Mouse (Mus musculus) inflammation-experienced regulatory T-cells, adult 6 months (primary cell): ENCODE results near the gene Dlx6. TPM values are rescaled to one million over a fixed set of nuclear protein-coding genes. Genes with fewer than 3 reads are reported as not detected.

Experiments used
- ATAC-seq: one replicate; pipeline ENCODE4 v1.8.0; 2017
- polyA plus RNA-seq, 3 experiments: library from polyadenylated mRNA; unstranded; fragments of 100-300 nt; shearing (Covaris generic); gene quantifications; one replicate each; pipeline ENCODE4 v1.2.1; 2017

Gene Dlx6
- polyA plus RNA-seq, 3 experiments from 2014 or later, result not detected

DNA sequence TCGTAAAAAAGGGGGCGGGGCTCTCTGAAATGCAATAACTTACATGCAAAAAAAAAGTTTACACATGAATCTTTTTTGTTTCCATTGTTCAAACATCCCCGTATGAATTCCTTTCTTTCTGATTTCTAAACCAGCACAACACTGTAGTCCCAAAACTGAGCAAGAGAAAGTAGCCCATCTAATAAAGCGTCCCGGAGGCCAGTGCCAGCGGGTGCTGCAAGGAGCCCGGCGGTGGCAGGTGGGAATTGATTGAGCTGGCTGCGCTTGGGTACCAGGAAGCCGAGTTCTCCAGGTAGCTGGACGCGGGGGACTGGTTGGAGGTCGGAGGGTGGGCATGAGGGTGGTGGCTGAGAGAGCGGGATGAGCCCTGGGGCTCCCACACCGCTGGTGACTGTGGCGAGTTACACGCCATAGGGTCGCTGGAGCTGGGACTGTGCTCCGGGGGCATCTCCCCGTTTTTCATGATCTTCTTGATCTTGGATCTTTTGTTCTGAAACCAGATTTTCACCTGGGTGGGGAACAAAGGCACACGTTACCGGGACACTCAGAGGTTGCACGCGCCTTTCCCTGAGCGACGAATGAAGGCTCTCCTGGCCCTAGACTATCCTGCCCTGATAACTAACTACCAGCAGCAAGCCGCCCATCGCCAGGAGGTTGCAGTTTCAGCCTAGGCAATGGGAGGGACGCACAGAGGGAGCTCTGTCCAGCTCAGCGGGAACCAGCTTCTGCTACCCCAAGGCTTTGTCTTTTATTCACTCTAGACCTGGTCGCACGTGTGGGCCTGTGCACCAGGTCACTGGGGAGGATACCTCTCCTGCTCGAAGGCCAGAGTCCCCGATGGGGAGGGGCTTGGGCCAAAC, 15.1 kb downstream of the Dlx6 start:
- no peak for ATAC-seq

DNA sequence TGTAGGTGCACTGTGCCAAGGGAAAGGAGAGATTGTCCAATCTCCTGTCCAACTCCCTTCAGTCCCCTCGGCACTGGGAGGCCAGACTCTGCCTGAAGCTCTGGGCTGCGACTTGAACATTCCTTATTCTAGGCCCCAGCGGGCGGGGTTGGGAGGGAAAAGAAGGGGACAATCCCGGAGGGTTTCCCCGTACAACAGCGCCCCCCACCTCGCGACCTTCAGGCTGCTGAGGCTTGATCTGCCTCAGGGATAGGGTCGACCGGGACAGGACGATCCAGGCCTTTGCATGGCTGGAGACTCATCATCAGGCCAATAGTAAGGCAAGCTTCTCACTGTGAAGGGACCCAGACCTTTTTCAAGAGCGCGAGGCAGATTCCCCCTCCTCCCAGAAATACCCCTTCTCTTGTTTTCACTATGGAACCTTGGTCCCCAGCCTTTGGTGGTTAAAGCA, 15.7 kb downstream of the Dlx6 start:
- no peak for ATAC-seq

DNA sequence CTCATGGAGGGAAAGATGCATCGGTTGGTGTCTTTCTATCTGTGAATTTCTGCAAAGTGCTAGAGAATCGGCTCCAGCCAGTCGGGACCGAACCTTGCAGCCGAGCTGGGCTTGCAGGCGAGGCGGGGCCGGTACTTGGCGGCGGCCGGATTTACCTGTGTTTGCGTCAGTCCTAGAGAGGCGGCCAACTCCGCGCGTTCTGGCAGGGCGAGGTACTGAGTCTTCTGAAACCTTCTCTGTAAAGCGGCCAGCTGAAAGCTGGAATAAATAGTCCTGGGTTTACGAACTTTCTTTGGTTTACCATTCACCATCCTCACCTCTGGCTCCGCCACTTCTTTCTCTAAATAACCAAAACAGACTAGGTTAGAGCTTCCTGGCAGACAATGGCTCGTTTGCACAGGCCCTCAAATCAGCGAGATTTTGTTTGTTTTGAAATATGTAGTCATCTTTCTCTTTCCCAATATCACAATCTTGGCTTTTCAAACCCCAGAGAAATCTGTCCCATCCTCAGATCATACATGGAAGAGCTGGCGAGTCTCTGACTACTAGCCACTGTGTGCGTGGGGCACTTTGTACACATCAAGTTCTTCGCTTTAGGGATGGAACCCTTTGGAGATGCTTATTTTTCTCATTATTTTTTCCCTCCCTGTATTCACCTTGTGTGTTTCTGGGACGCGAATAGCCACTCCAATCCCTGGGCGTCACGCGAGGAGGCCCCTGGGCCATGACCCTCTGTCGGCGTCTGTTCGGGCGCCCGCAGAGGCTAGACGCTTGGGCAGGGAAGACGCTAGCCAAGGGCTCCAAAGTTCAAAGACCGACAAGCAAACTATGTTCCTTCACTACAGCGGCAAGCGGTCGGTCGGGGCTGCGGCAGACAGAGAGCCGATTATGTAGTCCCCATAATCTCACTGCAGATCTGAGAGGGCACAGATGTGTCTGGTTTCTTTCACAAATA, 16.5 kb downstream of the Dlx6 start:
- ATAC-seq, result no peak

DNA sequence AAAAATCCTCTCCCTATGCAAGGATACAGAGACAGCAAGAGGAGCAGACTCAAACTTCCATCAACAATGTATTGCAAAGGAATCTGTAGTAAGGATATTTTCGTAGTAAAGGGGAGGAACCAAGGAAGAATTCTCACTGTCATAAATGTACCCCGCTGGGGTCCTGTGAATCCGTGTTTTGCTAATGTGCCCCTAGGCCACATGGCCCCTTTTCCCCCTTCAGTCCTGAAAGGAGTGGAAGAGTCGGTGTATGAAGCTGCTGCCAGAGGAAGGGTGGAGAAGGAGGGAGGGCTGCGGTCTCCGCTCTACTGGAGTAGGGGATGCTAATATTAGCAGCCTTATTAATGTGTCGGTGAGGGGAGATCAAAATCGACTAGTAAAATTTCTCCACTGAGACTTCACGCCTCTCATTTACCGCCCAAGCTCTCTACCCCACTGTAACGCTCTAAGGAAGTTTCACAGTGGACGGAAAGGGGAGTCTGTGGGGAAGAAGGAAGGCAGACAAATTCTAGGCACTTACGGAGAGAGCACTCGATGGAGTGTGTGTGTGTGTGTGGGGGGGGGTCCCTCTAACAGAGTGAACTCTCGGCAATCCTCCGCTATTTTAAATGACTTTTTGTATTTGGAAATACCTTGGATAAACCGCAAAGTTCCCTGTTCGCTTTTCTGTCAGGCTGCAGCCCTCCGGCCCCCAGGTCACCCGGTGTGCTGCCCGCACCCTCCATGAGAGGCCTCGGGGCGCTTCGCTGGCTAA, 17.4 kb downstream of the Dlx6 start:
- ATAC-seq, result no peak

DNA sequence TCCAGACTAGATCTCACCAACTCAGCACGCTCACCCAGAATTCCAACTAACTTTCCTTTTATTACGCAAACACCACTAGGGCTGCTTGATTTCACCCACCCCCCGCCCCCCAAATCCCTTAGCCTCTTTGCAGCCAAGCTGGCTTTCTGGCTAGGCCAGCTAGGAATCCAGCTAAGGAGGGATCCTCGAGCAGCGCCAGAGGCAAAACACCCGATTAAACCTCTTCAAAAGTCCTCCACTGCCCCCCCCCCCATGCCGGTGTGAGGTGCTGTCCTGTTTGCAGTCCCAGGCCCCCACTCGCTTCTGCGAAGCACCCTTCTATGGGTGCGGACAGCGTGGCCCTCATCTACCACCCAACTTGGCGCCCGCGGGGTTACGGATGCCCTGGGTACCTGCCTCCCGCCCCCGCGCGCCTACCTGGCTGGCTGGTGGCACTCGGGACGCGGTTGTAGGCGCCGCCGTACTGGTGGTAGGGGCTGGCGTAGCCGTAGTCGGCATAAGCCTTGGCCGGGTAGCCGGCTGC, 18.0 kb downstream of the Dlx6 start:
- ATAC-seq, result no peak

DNA sequence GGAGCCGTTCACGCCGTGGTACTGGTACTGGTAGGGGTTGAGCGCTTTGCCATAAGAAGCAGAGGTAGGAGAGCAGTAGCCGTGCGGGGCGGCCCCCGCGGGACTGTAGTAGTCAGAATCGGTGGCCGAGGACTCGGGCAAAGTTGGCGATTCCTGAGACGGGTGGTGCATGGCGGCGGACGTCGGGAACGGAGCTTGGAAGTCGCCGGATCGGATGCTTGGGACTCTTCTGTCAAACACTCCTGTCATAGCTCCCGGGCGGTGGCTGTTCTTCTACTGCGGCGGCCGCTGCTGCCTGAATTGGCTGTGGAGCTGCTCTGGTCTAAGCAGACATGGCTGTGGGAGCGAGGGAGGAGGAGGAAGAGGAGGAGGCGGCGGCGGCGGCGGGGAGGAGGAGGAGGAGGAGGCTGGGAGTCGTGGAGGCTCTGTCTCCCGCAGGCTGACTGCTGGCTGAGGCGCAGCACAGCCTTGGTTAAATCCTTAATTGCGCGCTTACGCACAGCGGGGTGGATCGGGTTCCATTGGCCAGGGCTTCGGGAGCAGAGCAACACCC, 18.6 kb downstream of the Dlx6 start, which contains the start of gene Dlx5:
Dlx5 (minus strand) TSS at position 448 of the 553 bp plus-strand sequence.
- no peak for ATAC-seq

DNA sequence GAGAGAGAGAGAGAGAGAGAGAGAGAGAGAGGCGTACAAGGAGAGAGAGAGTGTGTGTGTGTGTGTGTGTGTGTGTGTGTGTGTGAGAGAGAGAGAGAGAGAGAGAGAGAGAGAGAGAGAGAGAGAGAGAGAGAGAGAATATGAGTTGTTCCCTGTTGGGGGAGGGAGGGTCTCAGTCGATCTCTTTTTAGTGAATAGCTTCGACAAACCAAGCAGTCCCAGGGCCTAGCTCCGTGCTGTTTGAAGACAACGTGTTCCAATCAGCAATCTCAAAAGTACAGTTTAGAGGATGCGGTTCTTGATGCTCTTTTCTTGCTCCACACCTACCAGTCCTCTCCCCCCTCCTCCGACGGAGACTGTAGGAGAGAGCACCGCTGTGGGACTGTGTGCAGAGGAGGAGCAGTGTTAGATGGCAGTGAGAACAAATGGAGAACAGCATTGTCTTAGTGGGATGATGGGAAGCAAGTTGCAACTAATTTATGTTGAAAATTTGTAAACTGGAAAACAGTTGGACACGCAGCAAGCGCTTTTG, 19.2 kb downstream of the Dlx6 start:
- ATAC-seq, result no peak

DNA sequence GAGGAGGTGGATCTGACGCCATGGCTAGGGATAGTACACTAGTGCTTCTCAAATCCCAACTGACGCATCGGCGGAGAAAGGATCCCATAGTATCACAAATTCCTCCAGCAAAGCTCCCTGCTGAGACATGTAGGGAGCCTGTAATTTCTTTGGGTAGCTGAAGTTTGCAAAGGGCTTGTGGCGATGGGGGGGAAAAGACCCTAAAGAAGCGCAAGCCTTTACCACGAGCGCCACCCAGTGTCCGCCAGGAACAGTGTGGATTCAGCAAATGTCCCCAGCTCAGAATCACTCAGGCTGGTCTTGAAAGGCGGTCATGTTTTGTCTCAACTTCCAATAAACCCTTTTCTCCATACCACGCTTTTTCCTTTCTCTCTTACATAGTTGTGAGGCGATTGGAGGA, 21.8 kb downstream of the Dlx6 start:
- no peak for ATAC-seq

DNA sequence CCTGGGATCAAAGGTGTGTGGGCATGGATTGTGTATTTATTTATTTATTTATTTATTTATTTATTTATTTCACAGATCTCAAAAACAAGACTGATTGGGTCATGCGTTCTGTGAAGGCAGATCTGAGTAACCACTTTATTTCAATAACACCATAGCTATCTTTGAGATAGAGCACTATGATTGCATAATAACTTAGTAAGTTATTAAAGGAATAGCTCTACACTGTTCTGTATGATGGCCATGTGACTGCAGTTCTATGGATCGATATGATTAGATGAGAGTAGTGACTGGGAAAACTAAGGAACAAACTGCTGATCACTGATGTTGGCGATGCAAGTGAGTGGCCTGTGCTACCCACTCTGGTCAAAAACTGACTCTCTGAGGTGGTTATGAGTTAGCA, 23.1 kb downstream of the Dlx6 start:
- ATAC-seq, result no peak

DNA sequence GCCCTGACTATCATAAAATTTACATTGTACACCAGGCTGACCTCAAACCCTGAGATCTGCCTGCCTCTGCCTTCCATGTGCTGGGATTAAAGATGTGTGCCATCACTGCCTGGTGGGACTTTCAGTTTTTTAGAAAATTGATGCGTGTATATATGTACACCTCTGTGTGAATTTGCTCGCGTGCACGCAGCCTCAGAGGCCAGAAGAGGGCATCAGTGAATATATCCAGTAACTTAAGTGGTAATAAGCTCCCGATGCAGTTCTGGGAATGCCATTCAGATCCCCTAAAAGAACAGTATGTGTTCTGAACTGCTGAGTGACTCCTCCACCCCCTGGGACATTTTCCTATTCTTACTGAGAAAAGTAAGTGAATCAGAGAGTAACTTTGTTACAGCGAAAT, 26.9 kb downstream of the Dlx6 start:
- ATAC-seq, result no peak

DNA sequence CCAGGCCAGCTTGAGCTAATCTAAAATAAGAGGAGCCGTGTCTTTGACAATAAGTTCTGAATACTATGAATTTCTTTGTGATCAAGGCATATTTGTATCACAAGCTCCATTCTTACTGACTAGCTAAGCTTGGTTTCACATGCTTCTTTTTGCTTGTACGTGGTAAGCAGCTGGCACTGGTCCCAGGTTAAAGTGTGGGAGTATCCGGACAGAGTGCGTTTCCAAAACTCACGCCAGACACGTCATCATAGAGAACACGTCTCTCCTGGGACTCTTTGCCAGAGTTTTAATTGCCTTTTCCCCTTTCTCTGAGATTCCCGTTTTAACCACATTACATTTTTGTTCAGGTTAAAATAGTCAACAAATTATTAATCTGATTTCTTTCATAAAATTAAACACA, 46.5 kb downstream of the Dlx6 start:
- ATAC-seq, result no peak

DNA sequence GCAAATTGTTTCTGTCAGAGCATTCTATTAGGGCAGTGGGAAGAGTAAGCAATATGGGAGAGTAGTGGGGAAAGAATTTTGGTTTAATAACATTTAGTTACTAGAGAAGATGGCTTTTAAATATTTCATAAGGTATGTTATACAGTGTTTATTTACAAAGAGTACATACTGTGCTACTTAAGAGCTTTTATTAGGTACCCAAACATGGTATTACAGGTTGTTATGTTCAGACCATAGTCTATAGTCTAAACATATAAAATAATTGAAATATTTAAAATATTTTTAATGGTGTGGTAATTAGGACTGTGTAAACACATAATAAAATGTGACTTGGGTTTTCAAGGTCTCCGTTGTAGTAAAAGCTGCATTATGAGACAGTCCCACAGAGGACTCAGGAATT, 51.2 kb downstream of the Dlx6 start:
- ATAC-seq, result no peak

DNA sequence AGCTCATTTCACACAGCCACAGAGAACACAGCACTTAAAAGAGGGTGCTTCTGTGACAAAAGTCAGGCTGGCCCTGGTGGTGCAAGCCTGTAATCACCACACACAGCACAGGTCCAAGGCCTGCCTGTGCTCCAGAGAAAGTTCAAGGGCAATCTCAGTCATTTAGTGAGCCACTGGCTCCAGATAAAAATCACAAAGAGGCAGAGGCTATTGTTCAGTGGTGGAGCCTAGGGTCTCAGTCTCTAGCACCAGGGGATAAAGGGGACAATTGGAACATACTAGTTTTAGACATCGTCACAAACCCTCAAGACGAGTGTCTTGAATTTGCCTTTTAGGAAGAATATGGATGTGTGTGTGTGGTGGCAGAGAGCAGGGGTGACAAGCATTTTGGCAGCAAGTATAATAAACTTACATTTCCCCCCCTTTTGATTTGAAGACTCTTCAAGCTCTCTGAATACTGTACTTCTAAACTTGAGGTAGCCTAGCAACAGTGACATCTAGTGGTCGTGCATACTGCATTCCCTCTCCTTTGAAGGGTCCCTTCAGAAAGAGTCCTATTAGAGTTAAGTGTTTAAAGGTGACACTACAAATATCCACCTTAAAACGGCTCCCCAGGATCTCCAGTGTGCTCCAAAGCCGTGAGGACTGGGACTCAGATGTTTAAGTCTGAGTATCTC, 51.9 kb downstream of the Dlx6 start:
- no peak for ATAC-seq

DNA sequence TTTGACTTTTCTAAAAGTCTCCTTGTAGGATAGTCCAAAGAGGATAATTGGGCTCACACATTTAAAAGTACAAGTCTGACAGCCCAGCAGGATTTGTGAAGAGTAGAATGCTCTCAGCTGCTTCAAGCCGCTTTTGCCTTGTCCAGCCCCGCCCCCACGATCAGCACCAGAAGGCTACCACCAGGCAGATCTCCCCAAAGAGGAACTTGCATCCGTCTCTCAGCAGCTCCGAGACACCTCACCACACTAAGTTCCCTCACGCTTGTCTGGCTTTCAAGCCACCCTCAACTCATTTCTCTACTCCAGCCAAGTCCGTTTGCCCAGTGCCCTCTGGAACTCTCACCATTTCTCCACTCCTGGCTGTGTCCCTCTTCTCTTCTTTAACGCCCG, 52.4 kb downstream of the Dlx6 start:
- ATAC-seq, result no peak

DNA sequence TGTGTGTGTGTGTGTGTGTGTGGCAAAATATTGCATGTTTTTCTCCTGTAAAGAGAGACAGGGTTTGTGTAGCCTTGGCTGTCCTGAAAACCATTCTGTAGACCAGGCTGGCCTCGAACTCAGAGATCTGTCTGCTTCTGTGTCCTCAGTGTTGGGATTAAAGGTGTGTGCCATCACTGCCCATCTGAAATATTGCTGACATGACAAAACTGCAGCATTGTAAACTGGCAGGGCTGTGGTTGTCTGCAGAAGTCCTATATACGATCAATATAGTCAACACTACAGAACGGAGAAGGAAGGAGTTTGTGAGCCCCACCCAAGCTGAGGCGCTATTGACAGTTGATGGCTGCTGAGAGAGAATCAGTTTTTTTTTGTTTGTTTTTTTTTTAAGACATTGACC, 54.2 kb downstream of the Dlx6 start:
- no peak for ATAC-seq

Other genes starting within 250 kb of the Dlx6 start
- not detected for gene Dlx5, start 18.8 kb downstream of the Dlx6 start, polyA plus RNA-seq
- 1 to 10 TPM; 3.0 to 4.5 (median 3.3) TPM for gene Sdhaf3, start 92.7 kb downstream of the Dlx6 start, polyA plus RNA-seq